Mouse (Mus musculus) lung, embryonic 15.5 days (tissue): ENCODE data around the gene Csf2rb. TPM values are rescaled to one million over a fixed set of nuclear protein-coding genes. Genes with fewer than 3 reads are reported as not detected.
"Not testable (repeated sequence)": the region's sequence is repeated elsewhere in the genome, so short reads cannot be mapped to it uniquely, and the experiment has no call there.

ENCODE experiments used
- ATAC-seq: fragments of 200-750 bp; cut with Nextera tagmentation; 2 replicates; pipeline ENCODE4 v1.8.0; 2017; ENCODE audit warnings: moderate number of reproducible peaks, borderline replicate concordance; ENCODE audit not compliant: low FRiP score, low TSS enrichment; ENCODE audit errors: extremely low read depth
- H3K27ac ChIP-seq: fragments of 300-500 bp; sonication (generic); 2 replicates; pipeline ENCODE4 v1.5.1; 2015; ENCODE audit warnings: moderate library complexity, mild to moderate bottlenecking, inconsistent platforms
- H3K27me3 ChIP-seq: fragments of 300-500 bp; sonication (generic); 2 replicates; pipeline ENCODE4 v1.6.1; 2015; ENCODE audit warnings: inconsistent platforms
- H3K36me3 ChIP-seq: fragments of 300-500 bp; sonication (generic); 2 replicates; pipeline ENCODE4 v1.6.1; 2015; ENCODE audit warnings: inconsistent platforms
- H3K4me1 ChIP-seq: fragments of 300-500 bp; sonication (generic); 2 replicates; pipeline ENCODE4 v1.6.1; 2015; ENCODE audit warnings: inconsistent platforms
- H3K4me2 ChIP-seq: fragments of 300-500 bp; sonication (generic); 2 replicates; pipeline ENCODE4 v1.6.1; 2015; ENCODE audit warnings: inconsistent platforms, mild to moderate bottlenecking, moderate library complexity
- H3K4me3 ChIP-seq: fragments of 300-500 bp; sonication (generic); 2 replicates; pipeline ENCODE4 v1.5.1; 2015; ENCODE audit warnings: mild to moderate bottlenecking, inconsistent platforms
- H3K9ac ChIP-seq: fragments of 300-500 bp; sonication (generic); 2 replicates; pipeline ENCODE4 v1.6.1; 2015; ENCODE audit warnings: inconsistent platforms
- H3K9me3 ChIP-seq: fragments of 300-500 bp; sonication (generic); 2 replicates; pipeline ENCODE4 v1.6.1; 2016; ENCODE audit warnings: inconsistent platforms
- WGBS: fragments of 180-500 bp; shearing (Covaris S2); methylation state at CpG from one replicate; pipeline ENCODE4 v1.1.7; 2015; 5-methylcytosine and 5-hydroxymethylcytosine counted together
- polyA plus RNA-seq: library from polyadenylated mRNA; unstranded; fragments of >200 nt; fragmentation: Nextera tagmentation; extraction: Ambion mirVana; gene quantifications from 2 replicates; pipeline ENCODE4 v1.2.1, GENCODE M21; 2015

The Csf2rb gene
- polyA plus RNA-seq, 1 experiment from 2014 or later, result 2.7 TPM

DNA sequence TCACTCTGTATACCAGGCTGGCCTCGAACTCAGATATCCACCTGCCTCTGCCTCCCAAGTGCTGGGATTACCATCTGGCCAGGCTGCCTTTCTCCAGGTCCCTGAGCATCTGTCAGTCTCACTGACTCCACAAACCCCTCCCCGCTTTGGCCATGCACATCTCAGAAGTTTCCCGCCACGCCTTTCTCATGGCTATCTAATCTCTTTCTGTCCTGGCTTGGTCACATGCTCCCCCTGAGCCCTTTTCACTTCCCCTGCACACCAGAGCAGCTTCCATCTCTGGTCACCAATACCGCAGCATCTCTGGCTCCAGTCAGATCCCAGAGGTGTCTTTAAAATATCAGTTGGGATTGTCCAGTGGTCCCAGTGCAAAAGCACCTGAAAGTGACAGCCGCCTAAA lies 4.4 kb downstream of the Csf2rb start:
- not testable (repeated sequence) for H3K9ac ChIP-seq, ATAC-seq, H3K27ac ChIP-seq, H3K4me3 ChIP-seq, H3K27me3 ChIP-seq, H3K9me3 ChIP-seq, H3K36me3 ChIP-seq, H3K4me1 ChIP-seq, H3K4me2 ChIP-seq
- 78% methylated on average over 6 of the region's 6 CpGs for WGBS

DNA sequence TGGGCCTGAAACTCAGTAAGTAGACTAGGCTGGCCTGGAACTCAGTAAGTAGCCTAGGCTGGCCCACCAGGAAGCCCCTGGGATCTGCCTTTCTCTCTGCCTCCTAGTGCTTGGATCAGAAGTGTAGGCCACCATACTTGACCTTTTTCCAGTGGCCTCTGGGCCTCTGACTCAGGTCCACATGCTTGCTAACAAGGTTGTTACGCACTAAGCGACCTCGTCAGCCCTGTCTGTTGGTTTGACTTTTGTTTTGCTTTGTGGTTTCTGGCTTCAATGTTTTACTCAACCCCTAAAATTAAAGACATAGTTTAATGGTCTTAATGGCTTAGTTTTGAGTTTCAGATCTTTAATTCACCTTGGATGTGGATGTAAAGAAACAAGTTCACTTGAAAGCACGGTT lies 5.2 kb downstream of the Csf2rb start:
- H3K4me2 ChIP-seq, result no peak overlapping the region
- ATAC-seq, result no peak
- no peak overlapping the region for H3K4me3 ChIP-seq
- 86% methylated on average over 4 of the region's 4 CpGs for WGBS
- H3K36me3 ChIP-seq, result no peaks in the 10 kb centered on the region
- H3K27ac ChIP-seq, result no peak overlapping the region
- H3K27me3 ChIP-seq, result no peaks in the 10 kb centered on the region
- no peak overlapping the region for H3K9ac ChIP-seq
- H3K9me3 ChIP-seq, result no peaks in the 10 kb centered on the region
- H3K4me1 ChIP-seq, result no peaks in the 10 kb centered on the region

GRCm38 (mm10) chr15:78331523-78332340 lies 6.2 kb downstream of the Csf2rb start:
- no peaks in the 10 kb centered on the region for H3K4me1 ChIP-seq
- no peak for ATAC-seq
- 50% methylated on average over 5 of the region's 5 CpGs for WGBS

GRCm38 (mm10) chr15:78332981-78333380 lies 7.4 kb downstream of the Csf2rb start:
- H3K4me1 ChIP-seq, result no peaks in the 10 kb centered on the region
- no peaks in the 10 kb centered on the region for H3K36me3 ChIP-seq
- no peaks in the 10 kb centered on the region for H3K9me3 ChIP-seq
- no peaks in the 10 kb centered on the region for H3K27me3 ChIP-seq
- 63% methylated on average over 6 of the region's 6 CpGs for WGBS
- no peak overlapping the region for H3K27ac ChIP-seq
- ATAC-seq, result no peak
- no peak overlapping the region for H3K4me3 ChIP-seq
- no peak overlapping the region for H3K4me2 ChIP-seq
- no peak overlapping the region for H3K9ac ChIP-seq

More at GRCm38 (mm10) chr15:78331523-78332340, 6.2 kb downstream of the Csf2rb start:
- Histone ChIP-seq H3K4me2 (no peak overlapping the region), H3K9me3 (no peaks in the 10 kb centered on the region), H3K36me3 (no peaks in the 10 kb centered on the region), H3K4me3 (no peak overlapping the region), H3K9ac (no peak overlapping the region), H3K27ac (no peak overlapping the region), H3K27me3 (no peaks in the 10 kb centered on the region)

- Histone ChIP-seq H3K27ac (no peak overlapping the region), H3K4me3 (no peak overlapping the region), H3K4me1 (no peaks in the 10 kb centered on the region), H3K27me3 (no peaks in the 10 kb centered on the region), H3K36me3 (no peaks in the 10 kb centered on the region), H3K4me2 (no peak overlapping the region), H3K9me3 (no peaks in the 10 kb centered on the region), H3K9ac (no peak overlapping the region)
- no peak for ATAC-seq
- 74% methylated on average over 3 of the region's 3 CpGs for WGBS
Measured at GRCm38 (mm10) chr15:78334380-78334779, 8.8 kb downstream of the Csf2rb start.

- not testable (repeated sequence) for H3K9me3 ChIP-seq, H3K4me2 ChIP-seq, ATAC-seq, H3K36me3 ChIP-seq, H3K4me1 ChIP-seq, H3K27me3 ChIP-seq, H3K9ac ChIP-seq, H3K4me3 ChIP-seq, H3K27ac ChIP-seq
- 29% methylated on average over 7 of the region's 7 CpGs for WGBS
Measured at GRCm38 (mm10) chr15:78339627-78340423, 14.3 kb downstream of the Csf2rb start.

GRCm38 (mm10) chr15:78340919-78341318 lies 15.4 kb downstream of the Csf2rb start:
- ATAC-seq, H3K36me3 ChIP-seq, H3K4me3 ChIP-seq, H3K9me3 ChIP-seq, H3K4me2 ChIP-seq, H3K27me3 ChIP-seq, H3K4me1 ChIP-seq, H3K9ac ChIP-seq, H3K27ac ChIP-seq: not testable (repeated sequence)
- 52% methylated on average over 7 of the region's 7 CpGs for WGBS

- no peak for ATAC-seq
- H3K9ac ChIP-seq, result no peak overlapping the region
- H3K36me3 ChIP-seq, result no peaks in the 10 kb centered on the region
- H3K4me1 ChIP-seq, result no peaks in the 10 kb centered on the region
- no peak overlapping the region for H3K27ac ChIP-seq
- no peak overlapping the region for H3K4me2 ChIP-seq
- no peaks in the 10 kb centered on the region for H3K9me3 ChIP-seq
- WGBS, result 4% methylated on average over 1 of the region's 1 CpGs
- no peak overlapping the region for H3K4me3 ChIP-seq
- H3K27me3 ChIP-seq, result no peaks in the 10 kb centered on the region
Measured at GRCm38 (mm10) chr15:78343683-78344082, 18.1 kb downstream of the Csf2rb start.

DNA sequence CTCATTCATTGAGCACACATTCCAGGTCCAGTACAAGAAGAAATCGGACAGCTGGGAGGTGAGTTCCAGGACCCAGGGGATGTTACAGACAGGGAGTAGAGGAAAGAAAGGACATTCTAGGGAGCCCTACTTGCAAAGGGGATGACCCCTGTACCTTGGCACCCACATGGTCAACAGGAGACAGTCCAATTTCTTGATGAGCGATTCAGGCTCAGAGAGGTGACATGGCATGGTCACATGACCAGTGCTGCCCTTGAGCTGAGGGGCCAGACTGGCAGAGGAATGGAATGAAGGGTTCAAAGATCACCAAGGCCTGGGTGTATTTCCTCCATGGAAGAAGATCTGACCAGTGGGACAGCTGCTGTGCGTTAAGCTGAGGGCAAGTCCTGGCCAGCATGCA lies 19.0 kb downstream of the Csf2rb start:
- Histone ChIP-seq H3K4me3 (no peak overlapping the region), H3K27ac (no peak overlapping the region), H3K4me1 (no peaks in the 10 kb centered on the region), H3K4me2 (no peak overlapping the region), H3K27me3 (no peaks in the 10 kb centered on the region), H3K9ac (no peak overlapping the region), H3K36me3 (no peaks in the 10 kb centered on the region), H3K9me3 (no peaks in the 10 kb centered on the region)
- 89% methylated on average over 3 of the region's 3 CpGs for WGBS
- no peak for ATAC-seq

DNA sequence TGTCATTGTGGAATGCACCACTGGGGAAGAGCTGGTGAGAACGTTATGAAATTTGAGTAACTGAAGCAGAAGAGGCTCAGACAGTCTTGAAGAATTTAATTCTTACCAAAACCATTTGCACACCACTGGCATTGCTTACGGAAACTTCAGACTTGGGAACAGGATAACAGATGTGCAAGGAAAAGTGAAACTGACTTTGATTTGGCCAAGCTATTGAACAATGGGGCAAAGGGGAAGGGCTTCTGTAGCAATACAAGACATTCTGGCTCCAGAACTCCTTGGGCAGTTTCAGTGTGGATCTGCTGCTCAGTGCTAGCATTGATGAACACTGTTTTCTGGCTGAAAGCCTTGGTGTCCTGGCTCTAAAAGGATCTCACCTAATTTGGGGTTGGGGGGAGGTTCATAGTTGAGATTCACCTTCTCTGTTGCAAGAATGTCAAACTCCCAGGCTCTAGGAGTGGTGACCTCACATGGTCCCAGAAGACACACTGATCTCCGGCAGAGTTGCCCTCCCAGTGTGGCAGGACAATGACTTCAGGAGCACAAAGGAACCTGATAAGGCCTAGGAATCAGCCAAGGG lies 26.1 kb downstream of the Csf2rb start:
- Histone ChIP-seq H3K36me3 (no peaks in the 10 kb centered on the region), H3K4me1 (0 out of 2 replicates have a peak, but pooled peaks cover 3% of the 10 kb centered on the region), H3K4me2 (no peak overlapping the region), H3K27ac (no peak overlapping the region), H3K4me3 (no peak overlapping the region), H3K9me3 (no peaks in the 10 kb centered on the region), H3K27me3 (no peaks in the 10 kb centered on the region), H3K9ac (no peak overlapping the region)
- WGBS, result 44% methylated on average over 3 of the region's 3 CpGs
- ATAC-seq, result no peak

DNA sequence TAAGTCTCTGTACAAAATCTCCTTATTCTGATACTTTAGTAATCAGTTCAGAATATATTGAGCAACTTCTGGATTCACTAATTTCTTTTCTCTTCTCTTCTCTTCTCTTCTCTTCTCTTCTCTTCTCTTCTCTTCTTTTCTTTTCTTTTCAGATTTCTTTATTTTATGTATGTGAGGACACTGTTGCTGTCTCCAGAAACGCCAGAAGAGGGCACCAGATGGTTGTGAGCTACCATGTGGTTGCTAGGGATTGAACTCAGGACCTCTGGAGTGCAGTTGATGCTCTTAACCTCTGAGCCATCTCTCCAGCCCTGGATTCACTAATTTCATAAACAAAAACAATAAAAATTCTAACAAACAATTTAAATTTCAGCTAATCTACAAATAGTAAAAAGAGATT lies 29.4 kb downstream of the Csf2rb start:
- no peak overlapping the region for H3K4me2 ChIP-seq
- H3K27me3 ChIP-seq, result no peaks in the 10 kb centered on the region
- 0% methylated on average over 1 of the region's 1 CpGs for WGBS
- H3K27ac ChIP-seq, result no peak overlapping the region
- H3K36me3 ChIP-seq, result no peaks in the 10 kb centered on the region
- ATAC-seq, result no peak
- H3K9ac ChIP-seq, result no peak overlapping the region
- H3K9me3 ChIP-seq, result no peaks in the 10 kb centered on the region
- H3K4me1 ChIP-seq, result 0 out of 2 replicates have a peak, but pooled peaks cover 3% of the 10 kb centered on the region
- no peak overlapping the region for H3K4me3 ChIP-seq

DNA sequence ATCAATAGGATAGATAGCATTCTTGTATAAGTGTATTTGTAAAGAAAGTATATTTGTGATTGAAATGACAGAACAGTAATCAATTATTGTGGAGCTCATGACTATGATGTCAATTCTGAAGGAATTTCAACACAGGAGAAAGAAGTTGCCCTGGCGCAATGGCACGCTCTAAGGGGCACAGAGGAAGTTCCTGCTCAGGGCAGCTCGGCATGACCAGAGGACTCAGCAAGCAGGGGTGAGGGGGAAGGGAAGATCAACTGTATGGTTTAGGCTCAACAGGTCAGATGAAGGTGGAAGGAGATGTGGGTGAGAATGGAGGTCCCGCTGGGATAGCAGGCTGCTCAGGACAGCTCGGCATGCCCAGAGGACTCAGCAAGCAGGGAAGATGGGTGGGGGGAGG lies 30.0 kb downstream of the Csf2rb start:
- Histone ChIP-seq H3K36me3 (no peaks in the 10 kb centered on the region), H3K9me3 (no peaks in the 10 kb centered on the region), H3K9ac (no peak overlapping the region), H3K27me3 (no peaks in the 10 kb centered on the region), H3K4me3 (no peak overlapping the region), H3K4me2 (no peak overlapping the region), H3K4me1 (0 out of 2 replicates have a peak, but pooled peaks cover 3% of the 10 kb centered on the region), H3K27ac (no peak overlapping the region)
- 80% methylated on average over 5 of the region's 5 CpGs for WGBS
- ATAC-seq, result no peak
